Mouse (Mus musculus) CD4-positive helper T cell, adult 2 months (primary cell): ENCODE measurements at regions not wholly inside any gene's neighbourhood (a gene's known extent, or its start where the extent isn't known, plus 50 kb on each side); places are given as distances from the start of the nearest gene placed in this dataset.

ENCODE experiments used
- DNase-seq: peaks from one replicate; pipeline ENCODE4 v3.0.0-alpha.2; 2012; ENCODE audit warnings: low read depth, missing footprints, low spot score

DNA sequence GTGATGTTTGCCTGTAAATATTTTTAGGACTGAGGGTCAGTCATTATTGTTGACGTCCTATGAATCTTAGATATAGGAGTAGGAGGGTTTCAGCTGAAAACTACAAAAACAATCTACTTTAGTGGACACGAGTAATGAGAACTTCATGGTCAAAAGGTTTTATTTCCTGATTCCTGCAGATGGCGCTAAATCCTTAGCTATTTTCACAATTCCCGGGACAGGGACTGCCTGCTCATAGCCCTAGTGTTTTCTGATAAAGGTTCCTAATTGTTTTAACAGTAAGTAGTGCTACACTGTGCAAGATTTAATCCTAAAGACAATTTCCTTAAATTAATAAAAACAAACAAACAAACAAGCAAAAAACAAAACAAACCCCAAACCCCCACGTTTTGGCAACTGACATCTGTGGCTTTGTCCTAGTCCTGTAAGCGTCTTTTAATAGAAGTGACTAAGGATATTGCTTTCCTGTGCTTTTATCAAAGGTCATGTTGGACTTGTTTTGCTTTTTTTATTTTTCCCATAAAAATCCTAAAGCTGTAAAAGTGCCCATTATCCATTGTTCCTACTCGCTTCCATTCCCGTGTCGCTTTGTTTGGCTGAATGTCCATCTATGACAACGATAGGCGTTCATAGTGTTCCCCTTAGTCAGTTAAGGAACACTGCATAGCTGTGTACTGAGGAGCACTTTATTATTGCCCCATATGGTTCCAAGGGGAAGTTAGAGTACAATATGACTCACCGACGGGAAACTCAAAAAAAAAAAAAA lies 53.5 kb upstream of the Akr1e1 start:
- no peak for DNase-seq
